Mouse (Mus musculus): ENCODE results near the gene Irak2.
A peak's percentile ranks its signal among the peaks of the same experiment; 100 is the strongest.

The Irak2 gene

DNA sequence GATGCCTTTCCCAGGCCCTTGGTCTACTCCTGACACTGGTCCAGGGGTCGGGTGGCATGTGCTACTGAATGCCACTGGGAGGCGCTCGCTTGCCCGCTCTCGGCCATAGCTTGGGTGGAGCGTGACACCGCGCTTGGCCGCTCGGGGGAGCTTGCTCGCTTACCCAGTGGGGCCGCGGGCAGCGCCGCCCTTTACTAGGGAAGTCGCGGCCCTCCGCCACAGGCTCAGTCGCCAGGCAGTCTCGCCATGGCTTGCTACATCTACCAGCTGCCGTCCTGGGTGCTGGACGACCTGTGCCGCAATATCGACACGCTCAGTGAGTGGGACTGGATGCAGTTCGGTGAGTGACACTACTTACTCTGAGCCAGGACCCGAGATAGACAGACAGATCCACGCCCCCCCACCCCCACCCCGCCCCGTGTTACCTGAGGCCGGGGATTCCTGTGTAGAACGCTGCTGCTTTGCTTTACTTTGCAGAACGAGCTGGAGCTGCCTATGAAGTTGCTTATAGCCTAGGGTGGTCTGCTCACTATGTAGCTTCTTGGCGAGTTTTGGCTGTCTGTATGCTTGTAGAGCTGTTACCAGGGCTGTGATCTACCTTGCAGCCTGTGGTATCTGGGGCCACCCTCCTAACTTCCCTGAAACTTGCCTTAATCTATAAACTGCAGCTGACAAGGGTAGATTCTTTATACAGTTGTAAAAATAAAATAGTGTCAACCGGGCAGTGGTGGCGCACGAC lies at the start of gene Irak2:
TSS of gene Irak2 (plus strand) at position 166 of the 739 bp plus-strand sequence.
- peak; percentile 96 for DNase-seq (ENCODE audit: low spot score)

GRCm38 (mm10) chr6:113592637-113593036 lies 45.6 kb upstream of the Irak2 start:
- no peak for DNase-seq (ENCODE audit: low spot score)

DNA sequence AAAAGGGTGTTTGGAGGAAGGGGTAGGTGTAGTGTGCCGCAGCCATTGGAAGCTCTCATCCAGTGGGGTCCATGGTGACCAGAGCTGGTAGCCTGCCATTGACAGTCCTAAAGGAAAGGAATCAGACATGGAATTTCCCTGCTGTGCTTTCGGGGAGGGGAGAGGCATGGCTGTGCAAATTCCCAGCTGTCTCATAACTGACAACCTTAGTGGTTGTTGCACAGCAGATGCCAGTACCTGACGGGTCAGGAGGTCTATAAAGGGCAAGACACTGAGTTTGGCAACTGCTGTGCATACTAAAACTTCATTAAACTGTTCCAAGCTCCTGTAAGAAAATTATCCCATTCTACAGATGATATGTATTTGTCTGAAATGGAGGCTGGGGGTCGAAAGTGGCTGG lies 40.3 kb upstream of the Irak2 start:
- no peak for DNase-seq (ENCODE audit: low spot score)

DNA sequence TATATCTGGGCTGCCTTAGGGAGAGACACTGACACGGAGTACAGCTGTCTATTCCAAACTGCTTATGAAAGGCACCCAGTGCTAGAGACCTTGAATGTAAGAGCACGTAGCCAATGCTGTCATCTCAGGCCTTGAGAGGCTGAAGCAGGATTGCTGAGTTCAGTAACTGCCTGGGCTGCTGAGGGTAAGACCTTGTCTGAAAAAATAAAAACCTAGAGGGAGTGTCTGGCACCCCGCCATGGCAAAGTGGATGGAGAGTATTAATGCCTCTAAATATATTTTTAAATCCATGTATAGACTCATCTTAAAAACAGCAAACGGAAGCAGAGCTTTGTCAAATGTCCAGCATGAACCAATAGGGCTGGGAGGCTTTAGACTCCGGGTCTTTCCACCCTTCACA lies 38.4 kb upstream of the Irak2 start:
- peak; percentile 48 for DNase-seq (ENCODE audit: low spot score)

DNA sequence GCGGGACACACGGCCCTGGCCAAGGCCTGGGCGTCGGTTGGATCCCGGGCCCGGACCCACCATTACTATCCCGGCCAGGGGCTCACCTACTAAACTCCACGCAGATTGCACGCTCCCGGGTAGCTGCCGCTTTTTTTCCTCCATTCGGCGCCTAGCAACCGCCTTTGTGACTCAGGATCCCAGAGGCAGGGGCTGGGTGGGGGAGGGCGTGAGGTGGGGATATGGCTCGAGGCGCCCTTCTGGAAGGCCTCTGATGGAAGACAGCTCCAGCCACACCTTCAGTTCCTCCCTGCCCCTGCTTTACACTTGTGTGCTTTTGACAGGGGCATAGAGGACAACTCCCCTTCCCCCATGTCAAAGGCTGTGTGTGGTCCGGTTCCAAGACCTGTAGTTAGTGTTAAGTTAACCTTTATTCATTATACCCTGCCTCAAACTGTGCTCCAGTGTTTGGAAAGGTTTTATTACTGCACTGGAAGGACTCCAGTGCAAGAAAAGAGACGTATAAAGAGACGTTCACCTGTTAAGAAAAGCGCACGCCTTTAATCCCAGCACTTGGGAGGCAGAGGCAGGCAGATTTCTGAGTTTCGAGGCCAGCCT lies 37.6 kb upstream of the Irak2 start, which contains the start of gene Fancd2os:
TSS of gene Fancd2os (minus strand) at position 173 of the 597 bp plus-strand sequence.
- no peak for DNase-seq (ENCODE audit: low spot score)

DNA sequence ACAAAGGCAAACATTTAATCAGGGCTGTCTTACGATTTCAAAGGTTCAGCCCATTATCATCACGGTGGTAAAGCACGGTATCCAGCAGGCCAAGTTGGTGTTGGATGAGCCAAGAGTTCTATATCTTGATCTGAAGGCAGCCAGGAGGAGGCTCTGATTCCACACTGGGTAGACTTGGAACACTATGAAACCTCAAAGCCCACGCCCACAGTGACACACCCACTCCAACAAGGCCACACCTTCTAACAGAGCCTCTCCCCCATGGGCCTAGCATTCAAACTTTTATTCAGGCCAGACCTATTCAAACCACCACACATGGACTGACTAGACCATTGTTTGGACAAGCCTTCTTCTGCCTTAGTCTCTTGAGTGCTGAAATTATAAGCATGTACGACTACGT lies 35.4 kb upstream of the Irak2 start:
- no peak for DNase-seq (ENCODE audit: low spot score)

GRCm38 (mm10) chr6:113603993-113604392 lies 34.3 kb upstream of the Irak2 start:
- no peak for DNase-seq (ENCODE audit: low spot score)

DNA sequence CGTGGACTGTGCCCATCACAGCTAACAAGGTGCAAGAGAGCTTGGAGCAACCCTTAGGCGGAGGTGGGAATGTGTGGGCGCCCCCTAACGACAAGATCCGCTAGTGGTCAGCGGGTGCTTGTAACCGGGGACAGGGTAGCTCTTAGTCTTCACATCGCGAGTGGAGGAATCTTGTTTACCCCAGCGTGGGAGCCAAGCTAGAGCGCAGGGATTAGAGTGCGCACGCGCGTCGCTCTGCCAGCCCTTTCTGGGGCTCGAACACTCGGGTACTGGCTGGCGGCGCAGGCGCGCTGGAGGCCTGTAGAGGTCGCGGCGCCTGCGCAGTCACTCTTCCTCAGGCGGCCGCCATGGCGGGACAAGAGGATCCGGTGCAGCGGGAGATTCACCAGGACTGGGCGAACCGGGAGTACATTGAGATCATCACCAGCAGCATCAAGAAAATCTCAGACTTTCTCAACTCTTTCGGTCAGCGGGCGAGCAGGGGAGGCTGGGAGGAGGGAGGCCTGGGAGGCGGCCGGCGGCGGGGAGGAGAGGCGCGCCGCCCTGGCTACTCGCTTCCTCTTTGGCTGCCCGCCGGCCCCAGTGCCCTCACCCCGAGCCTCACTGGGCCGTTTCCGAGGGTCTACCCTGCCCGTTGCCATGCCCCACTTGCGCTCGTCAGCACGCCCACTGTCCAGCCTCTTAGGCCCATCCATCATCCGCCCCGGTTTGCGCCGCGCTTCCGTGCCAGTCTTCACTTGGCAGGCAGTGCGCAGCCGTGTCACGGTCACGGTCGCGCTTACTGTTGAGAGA lies 33.6 kb upstream of the Irak2 start, which contains the start of gene Brk1:
TSS of gene Brk1 (plus strand) at position 341 of the 792 bp plus-strand sequence.
- DNase-seq (ENCODE audit: low spot score), result peak; percentile 86

GRCm38 (mm10) chr6:113605224-113605545 lies 33.1 kb upstream of the Irak2 start:
- DNase-seq (ENCODE audit: low spot score), result no peak

- DNase-seq (ENCODE audit: low spot score), result no peak
Measured at GRCm38 (mm10) chr6:113608871-113609270, 29.4 kb upstream of the Irak2 start.

DNA sequence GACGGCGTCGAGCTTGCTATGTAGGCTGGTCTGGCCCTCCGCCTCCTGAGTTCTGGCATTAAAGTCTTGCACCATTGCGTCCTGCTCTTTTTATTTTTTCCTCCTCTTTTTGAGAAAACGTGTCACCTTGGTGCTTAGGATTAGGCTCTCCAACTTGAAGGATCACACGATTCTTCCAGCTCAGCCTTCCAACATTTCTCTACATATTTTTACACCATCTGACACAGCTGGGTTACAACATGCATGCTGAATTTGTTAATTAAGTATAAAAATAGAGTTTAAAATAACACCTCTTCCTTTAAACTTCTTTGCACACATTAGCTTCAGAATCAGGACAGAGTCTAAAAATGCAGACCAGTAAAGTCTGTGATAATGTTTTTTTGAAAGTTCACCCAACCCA lies 29.0 kb upstream of the Irak2 start:
- DNase-seq (ENCODE audit: low spot score), result no peak

DNA sequence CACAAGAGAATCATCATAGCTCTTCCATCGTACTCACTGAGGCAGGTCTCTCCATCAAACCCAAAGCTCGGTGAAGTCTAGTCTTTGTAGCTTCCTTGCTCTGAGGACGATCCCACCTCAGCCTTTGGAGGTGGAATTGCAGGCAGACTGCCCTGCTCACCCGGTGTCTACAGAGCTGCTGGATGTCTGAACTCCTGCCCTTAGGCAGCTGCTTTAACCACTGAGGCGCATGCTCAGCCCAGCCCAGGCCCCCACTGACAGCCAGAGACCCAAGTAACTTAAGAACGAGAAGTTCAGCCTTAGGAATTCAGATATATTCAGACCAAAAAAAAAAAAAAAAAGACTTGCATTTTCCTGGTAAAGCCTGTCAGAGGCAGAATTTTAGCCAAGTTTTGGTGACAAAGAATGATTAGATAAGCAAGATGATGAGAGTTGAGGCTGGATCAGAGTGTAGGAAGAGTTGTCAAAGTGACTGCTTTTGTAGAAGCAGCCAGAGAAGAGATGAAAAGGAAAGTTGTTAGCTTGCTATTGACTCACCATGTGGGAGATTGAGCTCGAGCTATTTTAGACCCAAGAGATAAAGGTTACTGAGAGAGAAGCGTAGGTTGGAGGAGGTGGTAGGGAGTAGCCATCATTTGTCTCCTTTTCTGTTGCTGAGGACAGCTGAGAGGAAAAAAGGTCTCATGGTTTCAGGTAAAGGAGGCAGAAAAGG lies 25.9 kb upstream of the Irak2 start:
- no peak for DNase-seq (ENCODE audit: low spot score)

DNA sequence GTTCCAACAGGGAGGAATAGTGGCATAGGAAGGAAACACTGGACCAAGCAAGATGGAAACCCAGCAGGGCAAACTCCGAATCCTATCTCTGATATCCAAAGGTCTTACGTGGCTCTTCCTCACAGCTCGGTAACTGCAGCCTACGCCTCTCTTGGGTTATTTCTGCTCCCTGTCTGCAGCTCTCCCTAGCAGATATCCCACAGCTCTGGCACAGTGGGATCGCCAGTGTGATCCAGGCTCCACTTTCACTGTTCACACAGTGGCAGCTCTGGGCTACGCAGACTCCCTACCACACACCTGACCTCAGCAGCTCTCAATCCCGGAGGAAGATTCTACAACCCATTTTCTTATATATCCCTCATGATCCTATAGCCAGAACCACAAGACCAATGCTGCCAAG lies 24.1 kb upstream of the Irak2 start:
- DNase-seq (ENCODE audit: low spot score), result no peak

- DNase-seq (ENCODE audit: low spot score), result no peak
Measured at GRCm38 (mm10) chr6:113614997-113615396, 23.3 kb upstream of the Irak2 start.

GRCm38 (mm10) chr6:113615489-113615888 lies 22.8 kb upstream of the Irak2 start:
- no peak for DNase-seq (ENCODE audit: low spot score)

DNA sequence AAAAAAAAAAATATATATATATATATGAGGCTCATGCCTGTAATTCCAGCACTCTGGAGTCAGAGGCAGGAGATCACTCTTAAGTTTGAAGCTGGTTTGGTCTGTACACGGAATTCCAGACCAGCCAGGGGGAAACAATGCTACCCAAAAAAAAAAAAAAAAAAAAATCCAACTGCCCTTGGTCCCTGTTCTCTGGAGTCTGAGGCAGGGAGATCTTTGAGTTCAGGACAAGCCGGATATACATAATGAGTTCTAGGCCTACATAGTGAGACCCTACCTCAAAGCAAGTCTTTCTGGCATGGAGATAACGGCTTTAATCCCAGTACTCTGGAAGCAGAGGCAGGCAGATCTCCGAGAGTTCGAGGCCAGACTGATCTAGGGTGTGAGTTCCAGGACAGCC lies 14.9 kb upstream of the Irak2 start:
- DNase-seq (ENCODE audit: low spot score), result no peak

DNA sequence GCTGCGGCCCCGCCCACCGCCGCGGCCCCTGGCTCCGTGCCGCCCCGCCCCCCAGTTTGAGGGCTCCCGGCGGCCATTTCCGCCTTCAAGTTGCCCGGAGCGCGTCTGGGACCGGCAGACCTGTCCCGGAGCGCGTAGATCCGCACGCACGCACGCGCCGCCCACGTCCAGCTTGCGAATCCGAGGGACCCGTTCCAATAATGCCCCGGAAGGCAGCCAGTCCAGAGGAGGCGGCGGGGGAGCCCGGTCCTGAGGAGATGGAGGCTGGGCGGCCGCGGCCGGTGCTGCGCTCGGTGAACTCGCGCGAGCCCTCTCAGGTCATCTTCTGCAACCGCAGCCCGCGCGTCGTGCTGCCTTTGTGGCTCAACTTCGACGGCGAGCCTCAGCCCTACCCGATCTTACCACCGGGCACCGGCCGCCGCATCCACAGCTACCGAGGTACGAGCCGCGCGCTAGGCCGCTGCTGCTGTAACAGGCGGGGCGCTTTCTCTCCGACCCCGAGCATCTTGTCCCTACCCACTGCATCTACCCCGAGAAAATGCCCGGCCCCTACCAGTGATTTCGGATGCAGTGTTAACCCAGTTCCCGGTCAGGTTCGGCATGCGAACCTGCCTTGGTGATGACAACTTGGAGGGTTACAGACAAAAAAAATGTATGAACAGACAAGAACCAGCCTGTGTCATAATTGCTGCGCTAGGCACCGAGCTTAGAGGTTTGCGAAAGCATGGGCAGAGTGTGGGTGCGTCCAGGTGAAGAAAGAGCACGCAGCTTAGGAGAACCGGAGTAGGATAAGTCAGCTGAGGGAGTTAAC lies 14.1 kb upstream of the Irak2 start, which contains the start of gene Vhl:
TSS of gene Vhl (plus strand) at position 19 of the 811 bp plus-strand sequence.
- DNase-seq (ENCODE audit: low spot score), result peak; percentile 88

DNA sequence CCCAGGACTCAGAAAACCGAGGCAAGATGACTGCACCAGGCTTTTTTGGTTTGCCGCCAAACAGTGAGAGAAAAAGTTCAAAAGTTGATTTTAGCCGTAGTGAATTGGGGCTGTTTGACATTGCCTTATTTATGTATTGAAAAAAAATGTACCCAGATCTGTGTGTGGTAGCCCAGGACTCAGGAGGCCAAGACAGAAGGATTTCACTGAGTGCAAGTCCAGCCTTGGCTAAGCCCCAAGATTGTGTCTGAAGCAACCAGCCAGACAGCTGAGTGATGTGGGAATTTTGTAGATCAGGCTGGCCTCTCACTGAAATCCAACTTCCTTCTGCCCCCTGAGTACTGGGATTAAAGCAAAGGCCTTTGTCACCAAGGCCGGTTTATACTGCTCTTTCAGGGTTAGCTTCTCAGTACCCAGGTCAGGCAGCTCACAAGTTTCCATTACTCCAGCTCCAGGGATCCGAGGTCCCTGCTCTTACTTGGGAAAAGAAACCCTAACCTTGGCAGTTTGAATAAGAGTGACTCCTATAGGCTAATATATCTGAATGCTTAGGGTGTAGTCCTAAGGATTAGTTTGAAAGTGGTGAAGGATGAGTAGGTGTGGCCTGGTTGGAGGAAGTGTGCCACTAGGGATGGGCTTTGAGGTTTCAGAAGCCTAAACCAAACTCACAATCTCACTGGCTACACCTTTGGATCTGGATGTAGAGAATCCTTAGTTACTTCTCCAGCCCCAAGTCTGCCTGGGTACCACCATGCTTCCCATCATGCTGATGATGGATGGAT lies 13.1 kb upstream of the Irak2 start:
- no peak for DNase-seq (ENCODE audit: low spot score)

GRCm38 (mm10) chr6:113630322-113630721 lies 7.9 kb upstream of the Irak2 start:
- DNase-seq (ENCODE audit: low spot score), result no peak

GRCm38 (mm10) chr6:113632863-113633262 lies 5.4 kb upstream of the Irak2 start:
- DNase-seq (ENCODE audit: low spot score), result no peak

GRCm38 (mm10) chr6:113639201-113639600 lies 934 bp downstream of the Irak2 start:
- DNase-seq (ENCODE audit: low spot score), result no peak

Measured in ovary, postnatal 36 days (tissue).